Mouse (Mus musculus): ENCODE measurements around the gene Xrn2. TPM values are rescaled to one million over a fixed set of nuclear protein-coding genes. Genes with fewer than 3 reads are reported as not detected.

Xrn2 gene
- 27.6 and 28.1 TPM in 2 replicates for polyA plus RNA-seq (2012; rRNA removed)

GRCm38 (mm10) chr2:147012623-147013184 is at the start of gene Xrn2:
Xrn2 (plus strand) TSS chr2:147012996.
- Histone ChIP-seq H3K27ac (ENCODE audit: insufficient read depth, low read length) (peak within 1 kb of the TSS; percentile 93), H3K4me1 (ENCODE audit: control insufficient read depth, insufficient read depth, low read length) (peaks cover 4% of the 10 kb centered on the region; the same call in 1 of the 2 replicates), H3K4me3 (ENCODE audit: insufficient read depth, low read length) (peak within 1 kb of the TSS; percentile 71)
- TF ChIP-seq POLR2A (IDR thresholded peaks at IDR 0.05; ENCODE audit: extremely low read depth, insufficient read depth, low read length) (peak; percentile 94), CTCF (IDR thresholded peaks at IDR 0.05; ENCODE audit: extremely low read depth, insufficient read depth, low read length) (no peak)

- TF ChIP-seq CTCF (IDR thresholded peaks at IDR 0.05; ENCODE audit: extremely low read depth, insufficient read depth, low read length) (no peak), POLR2A (IDR thresholded peaks at IDR 0.05; ENCODE audit: extremely low read depth, insufficient read depth, low read length) (no peak)
- H3K27ac ChIP-seq (ENCODE audit: insufficient read depth, low read length), result no peak overlapping the region
Measured at GRCm38 (mm10) chr2:146975024-146975423, 37.8 kb upstream of the Xrn2 start.

GRCm38 (mm10) chr2:146975453-146976028 is 37.3 kb upstream of the Xrn2 start:
- Histone ChIP-seq H3K27ac (ENCODE audit: insufficient read depth, low read length) (no peak overlapping the region), H3K4me1 (ENCODE audit: control insufficient read depth, insufficient read depth, low read length) (no peaks in the 10 kb centered on the region), H3K4me3 (ENCODE audit: insufficient read depth, low read length) (no peak overlapping the region)
- TF ChIP-seq CTCF (IDR thresholded peaks at IDR 0.05; ENCODE audit: extremely low read depth, insufficient read depth, low read length) (no peak), POLR2A (IDR thresholded peaks at IDR 0.05; ENCODE audit: extremely low read depth, insufficient read depth, low read length) (no peak)

More at GRCm38 (mm10) chr2:146975024-146975423, 37.8 kb upstream of the Xrn2 start:
- Histone ChIP-seq H3K4me3 (ENCODE audit: insufficient read depth, low read length) (no peak overlapping the region), H3K4me1 (ENCODE audit: control insufficient read depth, insufficient read depth, low read length) (no peaks in the 10 kb centered on the region)

- TF ChIP-seq POLR2A (IDR thresholded peaks at IDR 0.05; ENCODE audit: extremely low read depth, insufficient read depth, low read length) (no peak), CTCF (IDR thresholded peaks at IDR 0.05; ENCODE audit: extremely low read depth, insufficient read depth, low read length) (no peak)
- Histone ChIP-seq H3K4me1 (ENCODE audit: control insufficient read depth, insufficient read depth, low read length) (no peaks in the 10 kb centered on the region), H3K27ac (ENCODE audit: insufficient read depth, low read length) (no peak overlapping the region), H3K4me3 (ENCODE audit: insufficient read depth, low read length) (no peak overlapping the region)
Measured at GRCm38 (mm10) chr2:146982786-146983185, 30.0 kb upstream of the Xrn2 start.

GRCm38 (mm10) chr2:146984831-146985230 is 28.0 kb upstream of the Xrn2 start:
- no peaks in the 10 kb centered on the region for H3K4me1 ChIP-seq (ENCODE audit: control insufficient read depth, insufficient read depth, low read length)
- no peak overlapping the region for H3K27ac ChIP-seq (ENCODE audit: insufficient read depth, low read length)
- H3K4me3 ChIP-seq (ENCODE audit: insufficient read depth, low read length), result no peak overlapping the region
- TF ChIP-seq POLR2A (IDR thresholded peaks at IDR 0.05; ENCODE audit: extremely low read depth, insufficient read depth, low read length), result no peak
- TF ChIP-seq CTCF (IDR thresholded peaks at IDR 0.05; ENCODE audit: extremely low read depth, insufficient read depth, low read length), result no peak

GRCm38 (mm10) chr2:146985807-146986206 is 27.0 kb upstream of the Xrn2 start:
- no peak overlapping the region for H3K4me3 ChIP-seq (ENCODE audit: insufficient read depth, low read length)
- no peaks in the 10 kb centered on the region for H3K4me1 ChIP-seq (ENCODE audit: control insufficient read depth, insufficient read depth, low read length)
- H3K27ac ChIP-seq (ENCODE audit: insufficient read depth, low read length), result no peak overlapping the region
- TF ChIP-seq POLR2A (IDR thresholded peaks at IDR 0.05; ENCODE audit: extremely low read depth, insufficient read depth, low read length), result no peak
- no peak for TF ChIP-seq CTCF (IDR thresholded peaks at IDR 0.05; ENCODE audit: extremely low read depth, insufficient read depth, low read length)

GRCm38 (mm10) chr2:146986429-146986828 is 26.4 kb upstream of the Xrn2 start:
- Histone ChIP-seq H3K4me1 (ENCODE audit: control insufficient read depth, insufficient read depth, low read length) (no peaks in the 10 kb centered on the region), H3K27ac (ENCODE audit: insufficient read depth, low read length) (no peak overlapping the region), H3K4me3 (ENCODE audit: insufficient read depth, low read length) (no peak overlapping the region)
- TF ChIP-seq CTCF (IDR thresholded peaks at IDR 0.05; ENCODE audit: extremely low read depth, insufficient read depth, low read length), result no peak
- no peak for TF ChIP-seq POLR2A (IDR thresholded peaks at IDR 0.05; ENCODE audit: extremely low read depth, insufficient read depth, low read length)

GRCm38 (mm10) chr2:147007265-147007664 is 5.5 kb upstream of the Xrn2 start:
- TF ChIP-seq CTCF (IDR thresholded peaks at IDR 0.05; ENCODE audit: extremely low read depth, insufficient read depth, low read length) (no peak), POLR2A (IDR thresholded peaks at IDR 0.05; ENCODE audit: extremely low read depth, insufficient read depth, low read length) (no peak)
- Histone ChIP-seq H3K27ac (ENCODE audit: insufficient read depth, low read length) (no peak overlapping the region), H3K4me1 (ENCODE audit: control insufficient read depth, insufficient read depth, low read length) (peaks cover 4% of the 10 kb centered on the region; the same call in 1 of the 2 replicates), H3K4me3 (ENCODE audit: insufficient read depth, low read length) (no peak overlapping the region)

GRCm38 (mm10) chr2:147009084-147009483 is 3.7 kb upstream of the Xrn2 start:
- peaks cover 4% of the 10 kb centered on the region; the same call in 1 of the 2 replicates for H3K4me1 ChIP-seq (ENCODE audit: control insufficient read depth, insufficient read depth, low read length)
- no peak overlapping the region for H3K27ac ChIP-seq (ENCODE audit: insufficient read depth, low read length)
- H3K4me3 ChIP-seq (ENCODE audit: insufficient read depth, low read length), result no peak overlapping the region
- TF ChIP-seq POLR2A (IDR thresholded peaks at IDR 0.05; ENCODE audit: extremely low read depth, insufficient read depth, low read length) (no peak), CTCF (IDR thresholded peaks at IDR 0.05; ENCODE audit: extremely low read depth, insufficient read depth, low read length) (no peak)

GRCm38 (mm10) chr2:147010141-147010540 is 2.7 kb upstream of the Xrn2 start:
- no peak for TF ChIP-seq POLR2A (IDR thresholded peaks at IDR 0.05; ENCODE audit: extremely low read depth, insufficient read depth, low read length)
- TF ChIP-seq CTCF (IDR thresholded peaks at IDR 0.05; ENCODE audit: extremely low read depth, insufficient read depth, low read length), result no peak
- Histone ChIP-seq H3K4me1 (ENCODE audit: control insufficient read depth, insufficient read depth, low read length) (peaks cover 4% of the 10 kb centered on the region; the same call in 1 of the 2 replicates), H3K4me3 (ENCODE audit: insufficient read depth, low read length) (no peak overlapping the region), H3K27ac (ENCODE audit: insufficient read depth, low read length) (no peak overlapping the region)

All from cortical plate, adult 2 months (tissue).